Mouse (Mus musculus) heart, embryonic 14.5 days (tissue): ENCODE data around the gene Nsmce1. TPM values are rescaled to one million over a fixed set of nuclear protein-coding genes. Genes with fewer than 3 reads are reported as not detected.

ENCODE experiments used
- ATAC-seq: fragments of 200-750 bp; cut with Nextera tagmentation; 2 replicates; pipeline ENCODE4 v1.8.0; 2017; ENCODE audit warnings: low read depth, moderate TSS enrichment; ENCODE audit not compliant: insufficient number of reproducible peaks, insufficient read depth, low FRiP score
- H3K27ac ChIP-seq, 2 experiments: fragments of 200-500 bp in 1 of 2; fragments of 300-500 bp in 1 of 2; sonication (generic) in 1 of 2; replicated peaks in 1 of 2; 2 replicates each; pipeline ENCODE4 v1.5.1; 2012 to 2014; ENCODE audit warnings: low read depth in 2 of 2, low read length in 2 of 2, control low read depth in 1 of 2, mild to moderate bottlenecking in 1 of 2, mixed read lengths in 1 of 2; ENCODE audit not compliant: control insufficient read depth in 1 of 2, insufficient read depth in 1 of 2
- H3K27me3 ChIP-seq: fragments of 300-500 bp; sonication (generic); 2 replicates; pipeline ENCODE4 v1.6.1; 2014; ENCODE audit warnings: mild to moderate bottlenecking, low read length, control low read depth; ENCODE audit not compliant: control insufficient read depth, insufficient read depth
- H3K36me3 ChIP-seq: fragments of 300-500 bp; sonication (generic); 2 replicates; pipeline ENCODE4 v1.6.1; 2014; ENCODE audit warnings: mild to moderate bottlenecking, control low read depth, low read length, mixed read lengths; ENCODE audit not compliant: control insufficient read depth, insufficient read depth
- H3K4me1 ChIP-seq, 2 experiments: fragments of 200-500 bp in 1 of 2; fragments of 300-500 bp in 1 of 2; sonication (generic) in 1 of 2; 2 replicates each; pipeline ENCODE4 v1.6.1; 2012 to 2014; ENCODE audit warnings: low read length in 2 of 2, control low read depth in 1 of 2, mixed read lengths in 1 of 2; ENCODE audit not compliant: control insufficient read depth in 2 of 2, insufficient read depth in 2 of 2
- H3K4me2 ChIP-seq: fragments of 300-500 bp; sonication (generic); 2 replicates; pipeline ENCODE4 v1.6.1; 2014; ENCODE audit warnings: mild to moderate bottlenecking, low read length
- H3K4me3 ChIP-seq, 2 experiments: fragments of 200-500 bp in 1 of 2; fragments of 300-500 bp in 1 of 2; sonication (generic) in 1 of 2; 2 replicates each; pipeline ENCODE4 v1.5.1; 2012 to 2014; ENCODE audit warnings: low read length in 2 of 2, mild to moderate bottlenecking in 2 of 2, control low read depth in 1 of 2, low read depth in 1 of 2, moderate library complexity in 1 of 2; ENCODE audit not compliant: control insufficient read depth in 1 of 2, insufficient read depth in 1 of 2
- H3K9ac ChIP-seq: fragments of 300-500 bp; sonication (generic); 2 replicates; pipeline ENCODE4 v1.6.1; 2014; ENCODE audit warnings: mild to moderate bottlenecking, low read length
- H3K9me3 ChIP-seq: fragments of 300-500 bp; sonication (generic); 2 replicates; pipeline ENCODE4 v1.6.1; 2016; ENCODE audit warnings: low read length, control low read depth; ENCODE audit not compliant: control insufficient read depth
- WGBS: fragments of 180-500 bp; shearing (Covaris S2); extraction: QIAGEN DNeasy Blood & Tissue Kit; methylation state at CpG from one replicate; pipeline ENCODE4 v1.1.7; 2014; 5-methylcytosine and 5-hydroxymethylcytosine counted together
- polyA plus RNA-seq: library from polyadenylated mRNA; unstranded; fragments of >200 nt; fragmentation: Nextera tagmentation; extraction: Ambion mirVana; gene quantifications from 2 replicates; pipeline ENCODE4 v1.2.1, GENCODE M21; 2014

Nsmce1 gene
- polyA plus RNA-seq, 1 experiment from 2014 or later: 120 TPM

- no peaks in the 10 kb centered on the region for H3K9me3 ChIP-seq
- H3K36me3 ChIP-seq: peaks cover 36% of the 10 kb centered on the region
- H3K27me3 ChIP-seq: no peaks in the 10 kb centered on the region
- WGBS: 87% methylated on average over 6 of the region's 6 CpGs
- no peak overlapping the region for H3K27ac ChIP-seq
- no peak overlapping the region for H3K4me3 ChIP-seq
- H3K4me1 ChIP-seq: peaks cover 8 to 10% of the 10 kb centered on the region in 2 experiments
- no peak for ATAC-seq
- no peak overlapping the region for H3K9ac ChIP-seq
- no peak overlapping the region for H3K4me2 ChIP-seq
Observed at GRCm38 (mm10) chr7:125488706-125489105, 2.7 kb downstream of the Nsmce1 start.

DNA sequence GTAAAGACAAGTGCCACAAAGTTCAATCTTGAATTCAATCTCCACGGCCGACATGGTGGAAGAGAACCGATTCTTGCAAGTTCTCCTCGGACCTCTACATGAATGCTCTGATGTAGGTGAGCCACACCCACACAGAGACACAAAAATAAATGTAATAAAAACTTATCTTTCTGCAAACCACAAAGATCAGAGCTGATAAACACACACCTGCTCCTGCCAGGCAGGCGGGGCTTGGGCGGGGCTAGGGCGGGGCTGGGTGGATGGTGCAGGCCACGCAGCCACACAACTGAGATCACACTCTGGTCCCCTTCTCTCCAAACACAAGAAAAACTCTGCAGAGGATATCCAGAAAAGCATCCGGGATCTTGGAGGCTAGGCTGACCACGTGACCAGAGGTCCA, 4.3 kb downstream of the Nsmce1 start:
- Histone ChIP-seq H3K4me3 (no peak overlapping the region), H3K27ac (no peak overlapping the region), H3K27me3 (no peaks in the 10 kb centered on the region), H3K4me2 (no peak overlapping the region), H3K9me3 (no peaks in the 10 kb centered on the region), H3K36me3 (peaks cover 51% of the 10 kb centered on the region), H3K4me1 (peaks cover 4 to 10% of the 10 kb centered on the region in 2 experiments), H3K9ac (no peak overlapping the region)
- 89% methylated on average over 10 of the region's 10 CpGs for WGBS
- no peak for ATAC-seq

- peaks cover 58% of the 10 kb centered on the region for H3K36me3 ChIP-seq
Observed at GRCm38 (mm10) chr7:125486121-125486630, 5.2 kb downstream of the Nsmce1 start.

DNA sequence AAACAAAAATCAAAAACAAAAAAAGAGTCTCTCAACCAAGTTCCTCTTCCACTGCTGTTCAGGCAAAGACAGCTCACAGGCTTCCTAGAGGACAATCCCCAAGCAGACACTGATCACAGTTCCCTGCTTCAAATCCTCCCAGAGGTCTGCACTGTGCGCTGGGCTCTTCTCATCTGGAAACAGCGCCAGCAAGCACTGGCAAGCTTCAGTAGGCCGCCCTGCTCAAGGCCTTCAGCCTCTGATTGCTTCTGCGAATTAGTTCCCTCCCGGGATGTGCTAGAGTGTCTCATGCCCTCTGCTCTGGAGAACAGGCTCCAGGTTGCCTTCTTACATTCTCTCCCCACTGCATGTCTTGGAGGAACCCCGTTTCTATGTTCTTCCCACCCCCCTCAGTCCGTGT, 6.6 kb downstream of the Nsmce1 start:
- Histone ChIP-seq H3K27ac (no peak overlapping the region), H3K36me3 (peaks cover 66% of the 10 kb centered on the region), H3K4me1 (no peaks in the 10 kb centered on the region; a peak in 1 of 4 replicates), H3K4me2 (no peak overlapping the region), H3K27me3 (no peaks in the 10 kb centered on the region), H3K9ac (no peak overlapping the region), H3K9me3 (no peaks in the 10 kb centered on the region), H3K4me3 (no peak overlapping the region)
- WGBS: 92% methylated on average over 7 of the region's 7 CpGs
- no peak for ATAC-seq

More at GRCm38 (mm10) chr7:125486121-125486630, 5.2 kb downstream of the Nsmce1 start:
- ATAC-seq: no peak
- H3K9ac ChIP-seq: no peak overlapping the region
- H3K27ac ChIP-seq: no peak overlapping the region
- no peaks in the 10 kb centered on the region for H3K27me3 ChIP-seq
- H3K9me3 ChIP-seq: no peaks in the 10 kb centered on the region
- H3K4me3 ChIP-seq: no peak overlapping the region
- WGBS: 92% methylated on average over 16 of the region's 16 CpGs
- H3K4me2 ChIP-seq: no peak overlapping the region
- peaks cover 2 to 7% of the 10 kb centered on the region in 2 experiments; a peak in 3 of 4 replicates for H3K4me1 ChIP-seq

DNA sequence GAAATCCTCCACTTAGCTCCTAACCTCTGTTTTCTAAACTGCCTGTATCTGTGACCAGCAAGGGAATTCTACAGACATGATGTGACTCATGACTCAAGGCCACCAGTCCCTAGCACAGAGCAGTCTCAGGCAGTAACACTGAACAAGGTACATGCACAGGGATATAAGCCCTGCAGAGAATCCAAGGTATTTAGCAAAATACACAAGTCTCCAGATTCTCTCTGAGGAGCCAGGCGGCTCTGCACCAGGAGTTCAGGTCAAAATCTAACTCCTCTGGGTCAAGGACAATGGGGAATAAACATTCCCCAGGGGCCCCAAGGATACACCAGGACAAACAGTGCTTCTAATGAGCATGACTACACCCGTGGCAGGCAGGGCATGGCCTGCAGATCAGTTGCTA, 8.5 kb downstream of the Nsmce1 start:
- no peak overlapping the region for H3K9ac ChIP-seq
- no peaks in the 10 kb centered on the region for H3K9me3 ChIP-seq
- H3K4me3 ChIP-seq: no peak overlapping the region
- 70% methylated on average over 2 of the region's 2 CpGs for WGBS
- H3K4me2 ChIP-seq: no peak overlapping the region
- no peak for ATAC-seq
- H3K36me3 ChIP-seq: peaks cover 64% of the 10 kb centered on the region
- H3K27ac ChIP-seq: no peak overlapping the region
- no peaks in the 10 kb centered on the region for H3K27me3 ChIP-seq
- H3K4me1 ChIP-seq: peaks cover 2 to 7% of the 10 kb centered on the region in 2 experiments; a peak in 1 of 4 replicates

GRCm38 (mm10) chr7:125482339-125482738, 9.1 kb downstream of the Nsmce1 start:
- Histone ChIP-seq H3K4me1 (peaks cover 2 to 7% of the 10 kb centered on the region in 2 experiments; a peak in 1 of 4 replicates), H3K27ac (no peak overlapping the region), H3K4me2 (no peak overlapping the region), H3K9me3 (no peaks in the 10 kb centered on the region), H3K27me3 (no peaks in the 10 kb centered on the region), H3K36me3 (peaks cover 67% of the 10 kb centered on the region), H3K9ac (no peak overlapping the region), H3K4me3 (no peak overlapping the region)
- 75% methylated on average over 3 of the region's 3 CpGs for WGBS
- ATAC-seq: no peak

- no peak for ATAC-seq
- Histone ChIP-seq H3K4me3 (no peak overlapping the region), H3K36me3 (peaks cover 56% of the 10 kb centered on the region), H3K9ac (no peak overlapping the region), H3K27me3 (no peaks in the 10 kb centered on the region), H3K4me2 (no peak overlapping the region), H3K9me3 (no peaks in the 10 kb centered on the region), H3K27ac (no peak overlapping the region), H3K4me1 (peaks cover 15 to 25% of the 10 kb centered on the region in 2 experiments)
- WGBS: 77% methylated on average over 4 of the region's 4 CpGs
Observed at GRCm38 (mm10) chr7:125480518-125480917, 10.9 kb downstream of the Nsmce1 start.

GRCm38 (mm10) chr7:125478391-125478984, 12.9 kb downstream of the Nsmce1 start:
- H3K4me2 ChIP-seq: no peak overlapping the region
- ATAC-seq: no peak
- H3K4me1 ChIP-seq: peaks cover 25 to 37% of the 10 kb centered on the region in 2 experiments
- H3K9ac ChIP-seq: no peak overlapping the region
- WGBS: 67% methylated on average over 7 of the region's 7 CpGs
- no peak overlapping the region for H3K4me3 ChIP-seq
- H3K9me3 ChIP-seq: no peaks in the 10 kb centered on the region
- H3K27me3 ChIP-seq: no peaks in the 10 kb centered on the region
- no peak overlapping the region for H3K27ac ChIP-seq
- peaks cover 37% of the 10 kb centered on the region for H3K36me3 ChIP-seq
